Mouse (Mus musculus) kidney, embryonic 15.5 days (tissue): ENCODE results near the gene Gar1. TPM values are rescaled to one million over a fixed set of nuclear protein-coding genes. Genes with fewer than 3 reads are reported as not detected.

ENCODE experiments used
- ATAC-seq: fragments of 200-750 bp; cut with Nextera tagmentation; replicated peaks from 2 replicates; pipeline ENCODE4 v1.8.0; 2017; ENCODE audit warnings: moderate TSS enrichment; ENCODE audit not compliant: low FRiP score
- H3K27ac ChIP-seq: fragments of 300-500 bp; sonication (generic); 2 replicates; pipeline ENCODE4 v1.5.1; 2015; ENCODE audit warnings: mild to moderate bottlenecking, inconsistent platforms
- H3K27me3 ChIP-seq: fragments of 300-500 bp; sonication (generic); 2 replicates; pipeline ENCODE4 v1.6.1; 2015; ENCODE audit warnings: inconsistent platforms
- H3K36me3 ChIP-seq: fragments of 300-500 bp; sonication (generic); 2 replicates; pipeline ENCODE4 v1.6.1; 2015; ENCODE audit warnings: inconsistent platforms
- H3K4me1 ChIP-seq: fragments of 300-500 bp; sonication (generic); 2 replicates; pipeline ENCODE4 v1.6.1; 2015; ENCODE audit warnings: inconsistent platforms
- H3K4me2 ChIP-seq: fragments of 300-500 bp; sonication (generic); 2 replicates; pipeline ENCODE4 v1.6.1; 2015; ENCODE audit warnings: moderate library complexity, mild to moderate bottlenecking, inconsistent platforms
- H3K4me3 ChIP-seq: fragments of 300-500 bp; sonication (generic); replicated peaks from 2 replicates; pipeline ENCODE4 v1.5.1; 2015; ENCODE audit warnings: mild to moderate bottlenecking, inconsistent platforms
- H3K9ac ChIP-seq: fragments of 300-500 bp; sonication (generic); 2 replicates; pipeline ENCODE4 v1.6.1; 2015; ENCODE audit warnings: mild to moderate bottlenecking, inconsistent platforms
- H3K9me3 ChIP-seq: fragments of 300-500 bp; sonication (generic); replicated peaks from 2 replicates; pipeline ENCODE4 v1.6.1; 2016; ENCODE audit warnings: inconsistent platforms
- WGBS: fragments of 180-500 bp; shearing (Covaris S2); methylation state at CpG from one replicate; pipeline ENCODE4 v1.1.7; 2015; ENCODE audit warnings: mixed read lengths; 5-methylcytosine and 5-hydroxymethylcytosine counted together
- polyA plus RNA-seq: library from polyadenylated mRNA; unstranded; fragments of >200 nt; fragmentation: Nextera tagmentation; extraction: Ambion mirVana; gene quantifications from 2 replicates; pipeline ENCODE4 v1.2.1, GENCODE M21; 2015

Gar1 gene
- polyA plus RNA-seq, 1 experiment from 2014 or later = 92.9 TPM

DNA sequence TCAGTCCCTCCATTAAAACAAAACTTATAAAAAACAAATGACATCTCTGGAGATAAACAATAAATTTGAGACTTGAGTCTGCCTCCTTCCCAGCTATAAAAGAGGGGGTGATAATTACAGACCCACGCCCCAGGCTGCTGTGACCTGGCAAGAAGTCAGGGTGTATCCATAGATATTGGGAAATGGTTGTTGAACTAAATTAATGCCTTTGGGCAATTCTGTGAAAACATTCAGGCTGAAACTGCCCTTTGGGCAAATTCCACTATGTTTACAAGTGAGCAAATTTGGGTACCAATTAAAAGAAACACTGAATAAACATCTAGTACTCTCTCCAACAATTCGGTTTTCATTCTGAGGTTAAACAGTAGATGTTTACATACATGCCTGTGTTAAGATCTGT, 32.2 kb downstream of the Gar1 start:
- Histone ChIP-seq H3K27me3 (no peaks in the 10 kb centered on the region), H3K36me3 (no peaks in the 10 kb centered on the region), H3K27ac (no peak overlapping the region), H3K9me3 (no peaks in the 10 kb centered on the region), H3K4me3 (no peak overlapping the region), H3K4me2 (no peak overlapping the region), H3K4me1 (no peaks in the 10 kb centered on the region), H3K9ac (no peak overlapping the region)
- no peak for ATAC-seq
- WGBS = 80% methylated on average over 2 of the region's 2 CpGs

DNA sequence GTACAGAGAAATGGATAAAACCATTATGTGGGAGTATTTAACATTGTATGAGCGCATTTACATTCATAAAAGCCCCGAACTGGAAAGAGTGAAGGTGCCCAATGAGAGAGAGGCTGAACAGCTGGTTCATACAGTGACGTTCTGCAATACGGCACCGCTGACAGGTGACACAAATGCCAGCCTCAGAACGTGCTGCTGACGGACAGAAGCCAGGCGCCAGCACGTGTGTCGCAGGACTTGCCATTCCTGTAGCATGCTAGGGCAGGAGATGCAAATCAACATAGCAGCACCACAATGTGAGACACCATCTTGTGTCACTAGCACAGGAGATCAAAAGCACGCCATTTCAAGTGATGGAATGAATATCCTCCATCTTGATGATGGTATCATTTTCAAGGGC, 32.6 kb downstream of the Gar1 start:
- no peak for ATAC-seq
- no peaks in the 10 kb centered on the region for H3K36me3 ChIP-seq
- no peak overlapping the region for H3K4me2 ChIP-seq
- H3K4me3 ChIP-seq = no peak overlapping the region
- H3K4me1 ChIP-seq = no peaks in the 10 kb centered on the region
- no peaks in the 10 kb centered on the region for H3K27me3 ChIP-seq
- 83% methylated on average over 11 of the region's 11 CpGs for WGBS
- H3K9me3 ChIP-seq = no peaks in the 10 kb centered on the region
- H3K27ac ChIP-seq = no peak overlapping the region
- no peak overlapping the region for H3K9ac ChIP-seq

DNA sequence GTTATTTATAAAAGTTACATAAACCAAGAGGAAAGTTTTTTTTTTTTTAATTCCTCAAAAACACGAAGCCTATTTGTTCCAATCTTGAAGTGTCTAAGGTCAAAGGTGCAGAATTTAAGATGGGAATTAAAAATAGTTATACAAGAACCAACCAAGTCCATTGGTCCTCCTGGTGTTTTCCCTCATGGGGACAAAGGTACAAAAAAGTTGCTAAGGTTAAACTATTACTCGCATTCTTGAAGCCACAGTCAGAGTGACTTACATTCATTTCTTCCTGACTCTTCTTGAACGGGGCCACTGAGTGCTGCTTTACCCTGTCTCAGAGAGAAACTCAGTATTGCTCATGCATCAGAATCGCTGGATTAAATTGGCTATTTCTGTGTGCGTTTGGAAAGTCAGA, 33.9 kb downstream of the Gar1 start:
- no peak overlapping the region for H3K27ac ChIP-seq
- 74% methylated on average over 5 of the region's 5 CpGs for WGBS

DNA sequence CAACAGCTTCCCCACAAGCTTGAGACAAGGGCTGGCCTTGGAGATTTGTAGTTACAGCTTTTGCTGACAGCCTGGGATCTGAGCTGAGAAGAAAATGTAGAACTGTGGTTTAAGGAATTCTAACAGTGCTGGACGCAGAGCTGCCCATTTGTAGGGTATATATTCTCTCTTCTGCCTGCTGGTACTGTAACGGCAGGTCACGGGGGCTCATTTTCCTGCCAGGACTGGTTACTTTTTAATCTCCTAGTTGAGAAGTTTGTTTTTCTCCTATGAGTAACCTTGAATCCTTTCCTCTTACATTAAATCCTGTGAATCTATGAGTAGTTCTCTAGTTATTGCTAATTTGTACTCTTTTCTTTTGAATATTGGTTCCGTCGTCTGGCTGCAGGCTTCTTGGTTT, 37.4 kb downstream of the Gar1 start:
- H3K4me3 ChIP-seq = no peak overlapping the region
- H3K9me3 ChIP-seq = no peaks in the 10 kb centered on the region
- H3K4me2 ChIP-seq = no peak overlapping the region
- H3K4me1 ChIP-seq = no peaks in the 10 kb centered on the region
- H3K9ac ChIP-seq = no peak overlapping the region
- WGBS = 87% methylated on average over 5 of the region's 5 CpGs
- ATAC-seq = no peak
- H3K36me3 ChIP-seq = no peaks in the 10 kb centered on the region
- no peaks in the 10 kb centered on the region for H3K27me3 ChIP-seq
- no peak overlapping the region for H3K27ac ChIP-seq

More for the DNA sequence above, 33.9 kb downstream of the Gar1 start:
- Histone ChIP-seq H3K4me3 (no peak overlapping the region), H3K27me3 (no peaks in the 10 kb centered on the region), H3K4me2 (no peak overlapping the region), H3K4me1 (no peaks in the 10 kb centered on the region), H3K9me3 (no peaks in the 10 kb centered on the region), H3K9ac (no peak overlapping the region), H3K36me3 (no peaks in the 10 kb centered on the region)
- ATAC-seq = no peak

DNA sequence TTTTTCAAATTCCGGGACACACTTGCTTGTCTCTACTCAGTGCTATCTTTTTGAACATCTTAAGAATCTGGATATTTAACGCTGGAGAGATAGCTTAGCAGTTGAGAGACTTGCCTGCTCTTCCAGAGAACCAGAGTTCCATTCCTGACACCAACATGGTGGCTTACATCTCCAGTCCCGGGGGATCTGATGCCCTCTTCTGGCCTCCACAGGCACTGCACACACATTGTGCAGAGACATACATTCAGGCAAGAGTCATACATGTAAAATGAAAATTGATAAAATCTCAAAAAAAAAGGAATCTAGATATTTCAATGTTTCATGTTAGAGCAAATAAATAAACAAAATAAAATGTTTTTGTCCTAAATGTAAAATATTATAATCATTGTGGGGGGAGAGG, 48.5 kb downstream of the Gar1 start:
- no peak for ATAC-seq
- Histone ChIP-seq H3K4me1 (no peaks in the 10 kb centered on the region), H3K4me3 (no peak overlapping the region), H3K36me3 (no peaks in the 10 kb centered on the region), H3K27me3 (no peaks in the 10 kb centered on the region), H3K9ac (no peak overlapping the region), H3K4me2 (no peak overlapping the region), H3K27ac (no peak overlapping the region), H3K9me3 (no peaks in the 10 kb centered on the region)
- 93% methylated on average over 3 of the region's 3 CpGs for WGBS

DNA sequence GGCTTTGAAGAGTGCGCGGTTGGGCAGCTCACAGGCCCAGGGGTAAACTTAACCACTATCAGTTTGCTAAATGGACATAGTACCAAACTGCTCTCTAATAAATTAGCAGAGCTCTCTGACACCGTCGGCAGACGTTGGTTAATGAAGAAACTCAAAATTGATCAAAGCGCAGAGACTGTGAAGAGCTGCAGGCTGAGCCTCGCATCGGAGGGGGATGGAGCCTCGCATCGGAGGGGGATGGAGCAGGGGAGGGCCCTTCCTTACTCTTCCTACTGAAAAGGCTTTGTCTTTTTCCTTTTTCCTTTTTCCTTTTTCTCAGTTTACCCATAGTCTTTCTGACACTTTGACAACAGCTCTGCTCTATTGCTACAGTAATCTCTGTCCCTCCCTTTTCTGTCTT, 49.8 kb downstream of the Gar1 start:
- no peak overlapping the region for H3K27ac ChIP-seq
- WGBS = 44% methylated on average over 10 of the region's 10 CpGs

More for the DNA sequence above, 49.8 kb downstream of the Gar1 start:
- Histone ChIP-seq H3K4me1 (no peaks in the 10 kb centered on the region), H3K27me3 (no peaks in the 10 kb centered on the region), H3K36me3 (no peaks in the 10 kb centered on the region), H3K4me2 (no peak overlapping the region), H3K4me3 (no peak overlapping the region), H3K9ac (no peak overlapping the region), H3K9me3 (no peaks in the 10 kb centered on the region)
- no peak for ATAC-seq

Other genes with a start within 250 kb of the Gar1 start
- 2.1 and 2.3 TPM in 2 replicates for gene Egf, start 76.1 kb downstream of the Gar1 start, polyA plus RNA-seq
- gene Lrit3, start 27.4 kb downstream of the Gar1 start, polyA plus RNA-seq = not detected in 2 replicates
- gene Rrh, start 8.8 kb downstream of the Gar1 start, polyA plus RNA-seq = 0.21 TPM in 1 of 2 replicates, not detected in the other
- 14.2 and 17.5 TPM in 2 replicates for gene Cfi, start 4.5 kb upstream of the Gar1 start, polyA plus RNA-seq
- 41.5 and 43.8 TPM in 2 replicates for gene Pla2g12a, start 47.2 kb upstream of the Gar1 start, polyA plus RNA-seq
- 79.2 and 79.3 TPM in 2 replicates for gene Casp6, start 70.0 kb upstream of the Gar1 start, polyA plus RNA-seq
- gene Mcub, start 138.8 kb upstream of the Gar1 start, polyA plus RNA-seq = 1.1 and 3.7 TPM in 2 replicates
- gene Sec24b, start 230.2 kb upstream of the Gar1 start, polyA plus RNA-seq = 33.6 and 36.9 TPM in 2 replicates